Mouse (Mus musculus) small intestine, adult 2 months (tissue): Measurements from ENCODE around the gene Iqcn. TPM values are rescaled to one million over a fixed set of nuclear protein-coding genes. Genes with fewer than 3 reads are reported as not detected.

Source experiments
- H3K27ac ChIP-seq: fragments of 200-500 bp; 2 replicates; pipeline ENCODE4 v1.5.1; 2012; ENCODE audit warnings: low read depth, low read length, control low read depth, inconsistent platforms; ENCODE audit not compliant: insufficient read depth
- H3K27me3 ChIP-seq: fragments of 200-500 bp; 2 replicates; pipeline ENCODE4 v1.6.1; 2012; ENCODE audit warnings: mild to moderate bottlenecking, moderate library complexity, low read length, inconsistent platforms; ENCODE audit not compliant: control insufficient read depth, insufficient read depth
- H3K36me3 ChIP-seq: fragments of 200-500 bp; 2 replicates; pipeline ENCODE4 v1.6.1; 2012; ENCODE audit warnings: mild to moderate bottlenecking, low read length, control low read depth, inconsistent platforms; ENCODE audit not compliant: control insufficient read depth, insufficient read depth
- H3K4me1 ChIP-seq: fragments of 200-500 bp; 2 replicates; pipeline ENCODE4 v1.6.1; 2012; ENCODE audit warnings: low read length, inconsistent platforms, mixed read lengths; ENCODE audit not compliant: control insufficient read depth, insufficient read depth, insufficient read length
- H3K4me3 ChIP-seq: fragments of 200-500 bp; 2 replicates; pipeline ENCODE4 v1.5.1; 2012; ENCODE audit warnings: low read depth, mild to moderate bottlenecking, control low read depth, inconsistent platforms, low read length, moderate library complexity
- CTCF ChIP-seq: fragments of 200-500 bp; IDR thresholded peaks from 2 replicates; pipeline ENCODE4 v1.5.1; 2012; ENCODE audit warnings: low read depth, mild to moderate bottlenecking, control low read depth, inconsistent platforms, low read length, moderate library complexity, mixed read lengths; ENCODE audit not compliant: insufficient replicate concordance, insufficient read length; ENCODE audit errors: extremely low read depth
- POLR2A ChIP-seq: fragments of 200-500 bp; IDR thresholded peaks from 2 replicates; pipeline ENCODE4 v1.6.1; 2012; ENCODE audit warnings: low read depth, mild to moderate bottlenecking, control low read depth, inconsistent platforms, low read length, moderate library complexity
- WGBS: fragments of 180-500 bp; shearing (Covaris S2); methylation state at CpG from one replicate; pipeline ENCODE4 v1.1.7; 2018; 5-methylcytosine and 5-hydroxymethylcytosine counted together
- polyA plus RNA-seq: library from polyadenylated mRNA; depleted of rRNA; stranded (reverse); fragments of >200 nt; gene quantifications from 2 replicates; pipeline ENCODE4 v1.2.3, GENCODE M21; 2012; rRNA removed

Gene Iqcn
- 0.03 and 0.05 TPM in 2 replicates for polyA plus RNA-seq

GRCm38 (mm10) chr8:70703287-70703686 lies at the start of gene Iqcn:
TSS of gene Iqcn (plus strand) at chr8:70703457.
- Histone ChIP-seq H3K36me3 (peaks cover 9% of the 10 kb centered on the region), H3K4me1 (peaks cover 9% of the 10 kb centered on the region), H3K4me3 (no peak within 1 kb of the TSS), H3K27ac (0 out of 2 replicates have a peak within 1 kb of the TSS, but pooled peaks have one; percentile 1), H3K27me3 (no peaks in the 10 kb centered on the region)
- TF ChIP-seq CTCF: no peak
- TF ChIP-seq POLR2A: no peak
- WGBS: 92% methylated on average over 3 of the region's 3 CpGs

- peaks cover 20% of the 10 kb centered on the region for H3K4me1 ChIP-seq
- H3K4me3 ChIP-seq: no peak overlapping the region
- H3K27me3 ChIP-seq: no peaks in the 10 kb centered on the region
- H3K36me3 ChIP-seq: peaks cover 47% of the 10 kb centered on the region
- 19% methylated on average over 1 of the region's 1 CpGs for WGBS
- H3K27ac ChIP-seq: no peak overlapping the region
- TF ChIP-seq POLR2A: no peak
- no peak for TF ChIP-seq CTCF
Measured at GRCm38 (mm10) chr8:70654121-70654520, 49.1 kb upstream of the Iqcn start.

- peaks cover 14% of the 10 kb centered on the region for H3K4me1 ChIP-seq
- WGBS: 66% methylated on average over 2 of the region's 2 CpGs
- no peak overlapping the region for H3K4me3 ChIP-seq
- peaks cover 39% of the 10 kb centered on the region for H3K36me3 ChIP-seq
- H3K27me3 ChIP-seq: no peaks in the 10 kb centered on the region
- no peak overlapping the region for H3K27ac ChIP-seq
- TF ChIP-seq CTCF (no peak), POLR2A (no peak)
Measured at GRCm38 (mm10) chr8:70655469-70655868, 47.8 kb upstream of the Iqcn start.

- Histone ChIP-seq H3K27ac (no peak overlapping the region), H3K4me1 (peaks cover 14% of the 10 kb centered on the region), H3K36me3 (peaks cover 31% of the 10 kb centered on the region), H3K27me3 (no peaks in the 10 kb centered on the region), H3K4me3 (no peak overlapping the region)
- 84% methylated on average over 13 of the region's 13 CpGs for WGBS
- TF ChIP-seq POLR2A (no peak), CTCF (no peak)
Measured at GRCm38 (mm10) chr8:70656193-70656790, 47.0 kb upstream of the Iqcn start.

- Histone ChIP-seq H3K27ac (0 out of 2 replicates have a peak overlapping the region, but pooled peaks have one; percentile 4), H3K4me3 (0 out of 2 replicates have a peak overlapping the region, but pooled peaks have one; percentile 19), H3K27me3 (no peaks in the 10 kb centered on the region), H3K36me3 (peaks cover 24% of the 10 kb centered on the region), H3K4me1 (peaks cover 14% of the 10 kb centered on the region)
- TF ChIP-seq POLR2A (no peak), CTCF (no peak)
- WGBS: 64% methylated on average over 3 of the region's 3 CpGs
Measured at GRCm38 (mm10) chr8:70657214-70657613, 46.0 kb upstream of the Iqcn start.

- H3K27ac ChIP-seq: peak overlapping the region; percentile 4; the same call in 1 of the 2 replicates
- H3K27me3 ChIP-seq: no peaks in the 10 kb centered on the region
- 90% methylated on average over 2 of the region's 2 CpGs for WGBS
- TF ChIP-seq POLR2A: no peak
- TF ChIP-seq CTCF: no peak
- H3K4me3 ChIP-seq: peak overlapping the region; percentile 19
- H3K36me3 ChIP-seq: peaks cover 19% of the 10 kb centered on the region
- peaks cover 11% of the 10 kb centered on the region for H3K4me1 ChIP-seq
Measured at GRCm38 (mm10) chr8:70657739-70658138, 45.5 kb upstream of the Iqcn start.

GRCm38 (mm10) chr8:70658897-70659603 lies 44.2 kb upstream of the Iqcn start:
- H3K27ac ChIP-seq: peak overlapping the region; percentile 94
- peak overlapping the region; percentile 94 for H3K4me3 ChIP-seq
- WGBS: 1% methylated on average over 31 of the region's 31 CpGs
- peaks cover 11% of the 10 kb centered on the region for H3K4me1 ChIP-seq
- H3K36me3 ChIP-seq: peaks cover 19% of the 10 kb centered on the region
- no peak for TF ChIP-seq CTCF
- no peak; the same call in 1 of the 2 replicates for TF ChIP-seq POLR2A
- H3K27me3 ChIP-seq: no peaks in the 10 kb centered on the region
